Mouse (Mus musculus) thymus, adult 2 months (tissue): ENCODE measurements around the gene Chchd10. TPM values are rescaled to one million over a fixed set of nuclear protein-coding genes. Genes with fewer than 3 reads are reported as not detected.
A peak's percentile ranks its signal among the peaks of the same experiment; 100 is the strongest.

Experiments
- DNase-seq: peaks from one replicate; pipeline ENCODE4 v3.0.0; 2021
- H3K27ac ChIP-seq: fragments of 200-500 bp; 2 replicates; pipeline ENCODE4 v1.5.1; 2012; ENCODE audit warnings: low read length, control low read depth; ENCODE audit not compliant: control insufficient read depth, insufficient read depth
- H3K27me3 ChIP-seq: fragments of 200-500 bp; 2 replicates; pipeline ENCODE4 v1.6.1; 2012; ENCODE audit warnings: mild to moderate bottlenecking, low read length, moderate library complexity, mixed read lengths; ENCODE audit not compliant: control insufficient read depth, insufficient read depth
- H3K36me3 ChIP-seq: fragments of 200-500 bp; 2 replicates; pipeline ENCODE4 v1.6.1; 2012; ENCODE audit warnings: mild to moderate bottlenecking, low read length, moderate library complexity; ENCODE audit not compliant: control insufficient read depth, insufficient read depth
- H3K4me1 ChIP-seq: fragments of 200-500 bp; replicated peaks from 2 replicates; pipeline ENCODE4 v1.6.1; 2012; ENCODE audit warnings: low read length; ENCODE audit not compliant: control insufficient read depth, insufficient read depth
- H3K4me3 ChIP-seq: fragments of 200-500 bp; 2 replicates; pipeline ENCODE4 v1.5.1; 2012; ENCODE audit warnings: mild to moderate bottlenecking, low read length, control low read depth, moderate library complexity; ENCODE audit not compliant: control insufficient read depth, insufficient read depth
- CTCF ChIP-seq: fragments of 200-500 bp; IDR thresholded peaks from 2 replicates; pipeline ENCODE4 v1.5.1; 2012; ENCODE audit warnings: mild to moderate bottlenecking, control low read depth, low read length, moderate library complexity, borderline replicate concordance; ENCODE audit not compliant: control insufficient read depth, poor library complexity, insufficient read depth; ENCODE audit errors: extremely low read depth
- POLR2A ChIP-seq: fragments of 200-500 bp; IDR thresholded peaks from 2 replicates; pipeline ENCODE4 v1.6.1; 2012; ENCODE audit warnings: mild to moderate bottlenecking, low read length, control low read depth, moderate library complexity; ENCODE audit not compliant: control insufficient read depth, poor library complexity, insufficient read depth; ENCODE audit errors: extremely low read depth
- WGBS: fragments of 180-500 bp; shearing (Covaris S2); methylation state at CpG from one replicate; pipeline ENCODE4 v1.1.7; 2018; 5-methylcytosine and 5-hydroxymethylcytosine counted together
- polyA plus RNA-seq: library from polyadenylated mRNA; depleted of rRNA; stranded (reverse); fragments of >200 nt; gene quantifications from 2 replicates; pipeline ENCODE4 v1.2.3, GENCODE M21; 2012

Gene Chchd10
- polyA plus RNA-seq, 1 experiment: 198 TPM

- H3K27ac ChIP-seq: no peak overlapping the region
- peaks cover 4% of the 10 kb centered on the region for H3K4me1 ChIP-seq
- no peak overlapping the region for H3K4me3 ChIP-seq
- no peaks in the 10 kb centered on the region for H3K36me3 ChIP-seq
- TF ChIP-seq POLR2A: no peak
- TF ChIP-seq CTCF: no peak
- WGBS: 84% methylated on average over 7 of the region's 7 CpGs
- no peaks in the 10 kb centered on the region for H3K27me3 ChIP-seq
- DNase-seq: no peak
Measured at GRCm38 (mm10) chr10:75945896-75946295, 13.0 kb downstream of the Chchd10 start.

GRCm38 (mm10) chr10:75948079-75948478, 15.1 kb downstream of the Chchd10 start:
- H3K4me3 ChIP-seq: no peak overlapping the region
- no peak for DNase-seq

GRCm38 (mm10) chr10:75949053-75950045, 16.4 kb downstream of the Chchd10 start:
- Histone ChIP-seq H3K27ac (no peak overlapping the region), H3K4me1 (peaks cover 15% of the 10 kb centered on the region), H3K36me3 (no peaks in the 10 kb centered on the region), H3K27me3 (no peaks in the 10 kb centered on the region), H3K4me3 (no peak overlapping the region)
- 76% methylated on average over 22 of the region's 22 CpGs for WGBS
- DNase-seq: no peak
- no peak for TF ChIP-seq CTCF
- no peak for TF ChIP-seq POLR2A

More at GRCm38 (mm10) chr10:75948079-75948478, 15.1 kb downstream of the Chchd10 start:
- 74% methylated on average over 5 of the region's 5 CpGs for WGBS
- H3K36me3 ChIP-seq: no peaks in the 10 kb centered on the region
- no peak overlapping the region for H3K27ac ChIP-seq
- TF ChIP-seq POLR2A: no peak
- no peak for TF ChIP-seq CTCF
- peaks cover 10% of the 10 kb centered on the region for H3K4me1 ChIP-seq
- no peaks in the 10 kb centered on the region for H3K27me3 ChIP-seq

- 25% methylated on average over 23 of the region's 23 CpGs for WGBS
- Histone ChIP-seq H3K4me3 (peak overlapping the region; percentile 33), H3K27me3 (no peaks in the 10 kb centered on the region), H3K4me1 (peaks cover 19% of the 10 kb centered on the region), H3K36me3 (no peaks in the 10 kb centered on the region), H3K27ac (no peak overlapping the region)
- peak; percentile 32 for DNase-seq
- no peak for TF ChIP-seq POLR2A
- TF ChIP-seq CTCF: no peak
Measured at GRCm38 (mm10) chr10:75950791-75951210, 17.9 kb downstream of the Chchd10 start.

- peak; percentile 38 for DNase-seq
- no peaks in the 10 kb centered on the region for H3K27me3 ChIP-seq
- H3K36me3 ChIP-seq: no peaks in the 10 kb centered on the region
- TF ChIP-seq POLR2A (no peak), CTCF (no peak)
- H3K4me1 ChIP-seq: peaks cover 19% of the 10 kb centered on the region
- 3% methylated on average over 13 of the region's 13 CpGs for WGBS
- H3K4me3 ChIP-seq: peak overlapping the region; percentile 33
- no peak overlapping the region for H3K27ac ChIP-seq
Measured at GRCm38 (mm10) chr10:75951424-75952050, 18.6 kb downstream of the Chchd10 start.

GRCm38 (mm10) chr10:75954381-75954811, 21.5 kb downstream of the Chchd10 start, which contains the start of gene Gm5134:
Gene Gm5134 (plus strand): TSS chr10:75954514.
- Histone ChIP-seq H3K27me3 (no peaks in the 10 kb centered on the region), H3K4me3 (peak within 1 kb of the TSS; percentile 88), H3K4me1 (peaks cover 19% of the 10 kb centered on the region), H3K36me3 (no peaks in the 10 kb centered on the region), H3K27ac (peak within 1 kb of the TSS; percentile 32; the same call in 1 of the 2 replicates)
- DNase-seq: peak; percentile 42
- WGBS: 23% methylated on average over 20 of the region's 20 CpGs
- TF ChIP-seq CTCF: no peak
- TF ChIP-seq POLR2A: no peak
